Mouse (Mus musculus) Muller cell, postnatal 12 days (primary cell): ENCODE measurements around the gene Tssc4.
A peak's percentile ranks its signal among the peaks of the same experiment; 100 is the strongest.

Experiments used
- DNase-seq: peaks from one replicate; pipeline ENCODE4 v3.0.0-alpha.2; 2015; ENCODE audit errors: inconsistent ontology term

The Tssc4 gene

GRCm38 (mm10) chr7:143068882-143069591, at the start of gene Tssc4:
Tssc4 (plus strand) TSS chr7:143069249.
- DNase-seq = peak; percentile 99

DNA sequence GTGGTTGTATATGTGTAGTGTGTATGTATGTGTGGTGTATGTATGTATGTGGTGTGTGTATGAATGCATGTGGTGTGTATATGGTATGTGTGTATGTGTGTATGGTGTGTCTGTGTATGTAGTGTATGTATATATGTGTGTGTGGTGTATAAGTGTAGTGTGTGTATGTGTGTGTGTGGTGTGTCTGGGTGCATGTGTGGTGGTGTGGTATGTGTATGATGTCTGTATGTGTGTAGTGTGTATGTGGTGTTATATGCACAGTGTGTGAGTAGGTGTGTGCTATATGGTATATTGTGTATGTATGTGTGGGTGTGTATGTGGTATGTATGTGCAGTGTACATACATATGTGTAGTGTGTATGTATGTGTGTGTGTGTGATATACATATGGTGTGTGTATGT, 49.0 kb upstream of the Tssc4 start:
- no peak for DNase-seq

DNA sequence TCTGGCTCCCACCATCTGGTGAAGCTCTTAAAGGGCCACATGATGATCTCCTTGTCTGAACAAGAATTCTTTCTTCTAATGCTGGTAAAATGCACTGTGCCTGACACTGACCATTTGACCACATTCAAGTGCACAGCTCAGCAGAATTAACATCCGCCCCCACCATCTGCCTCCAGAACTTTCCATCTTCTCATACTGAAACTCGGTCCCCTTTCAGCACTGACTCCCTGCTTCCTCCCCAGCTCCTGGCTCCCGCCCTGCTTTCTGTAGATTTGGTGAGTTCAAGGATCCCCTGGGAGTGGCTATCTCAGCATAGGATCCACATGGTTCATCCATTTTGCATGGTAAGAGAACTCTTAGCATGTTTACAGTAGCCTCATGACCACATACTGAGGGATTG, 48.3 kb upstream of the Tssc4 start:
- DNase-seq = no peak

- no peak for DNase-seq
Measured at GRCm38 (mm10) chr7:143021356-143022164, 47.5 kb upstream of the Tssc4 start.

DNA sequence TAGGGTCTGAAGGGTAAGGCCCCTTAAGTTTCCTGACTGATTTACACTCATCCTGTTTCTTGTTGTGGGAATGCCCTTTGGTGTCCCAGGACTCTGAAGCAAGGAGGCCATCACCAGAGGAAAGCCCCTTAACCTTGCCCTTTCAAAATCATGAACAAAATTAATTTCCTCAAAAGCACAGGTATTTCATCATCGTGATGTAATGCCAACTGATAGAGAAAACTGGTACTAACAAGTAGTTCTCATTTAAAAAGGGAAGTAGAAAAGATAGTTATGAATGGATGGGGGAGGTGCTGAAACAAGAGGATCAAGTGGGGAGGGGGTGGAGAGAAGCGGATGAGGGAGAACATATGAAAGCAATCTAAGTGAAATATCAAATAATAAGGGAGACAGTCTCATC, 45.5 kb upstream of the Tssc4 start:
- no peak for DNase-seq

- no peak for DNase-seq
Measured at GRCm38 (mm10) chr7:143024293-143024692, 44.8 kb upstream of the Tssc4 start.

GRCm38 (mm10) chr7:143025496-143025895, 43.6 kb upstream of the Tssc4 start:
- DNase-seq = peak; percentile 48

DNA sequence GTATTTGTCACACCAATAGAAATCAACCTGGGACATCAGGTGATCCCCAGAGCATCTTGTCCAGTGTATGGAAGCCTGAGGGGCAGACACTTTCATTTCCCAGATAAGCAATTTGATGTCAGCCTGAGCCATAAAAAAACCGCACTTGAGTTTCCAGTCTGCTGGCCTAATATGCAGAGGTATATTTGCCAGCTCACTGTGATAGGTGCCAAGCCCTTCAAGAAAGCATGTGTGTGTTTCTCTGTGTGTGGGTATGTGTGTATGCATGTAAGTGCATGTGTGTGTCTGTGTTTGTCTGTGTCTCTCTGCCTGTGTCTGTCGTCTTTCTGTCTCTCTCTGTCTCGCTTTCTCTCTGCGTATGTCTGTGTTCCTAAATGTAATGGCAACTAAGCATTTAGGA, 41.9 kb upstream of the Tssc4 start:
- no peak for DNase-seq

GRCm38 (mm10) chr7:143031816-143032215, 37.2 kb upstream of the Tssc4 start:
- peak; percentile 88 for DNase-seq

DNA sequence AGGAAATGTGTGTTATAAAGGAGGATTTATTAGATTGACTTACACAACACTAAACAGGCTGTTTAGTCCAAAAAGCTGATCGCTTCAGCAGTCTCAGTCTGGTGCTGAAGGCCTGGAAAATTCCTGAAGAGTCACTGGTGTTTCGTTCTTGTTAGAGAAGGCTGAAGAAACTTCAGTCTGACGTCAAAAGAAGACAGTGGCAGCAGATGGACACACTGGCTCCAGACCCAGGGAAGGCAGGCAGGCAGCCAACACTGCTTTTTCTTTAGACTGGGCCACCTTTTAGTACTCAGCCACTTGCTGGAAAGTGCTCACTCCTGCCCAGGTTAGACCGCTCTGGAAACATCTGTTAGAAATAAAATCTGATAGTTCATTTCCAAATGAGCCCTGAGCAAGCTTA, 35.5 kb upstream of the Tssc4 start:
- no peak for DNase-seq

DNA sequence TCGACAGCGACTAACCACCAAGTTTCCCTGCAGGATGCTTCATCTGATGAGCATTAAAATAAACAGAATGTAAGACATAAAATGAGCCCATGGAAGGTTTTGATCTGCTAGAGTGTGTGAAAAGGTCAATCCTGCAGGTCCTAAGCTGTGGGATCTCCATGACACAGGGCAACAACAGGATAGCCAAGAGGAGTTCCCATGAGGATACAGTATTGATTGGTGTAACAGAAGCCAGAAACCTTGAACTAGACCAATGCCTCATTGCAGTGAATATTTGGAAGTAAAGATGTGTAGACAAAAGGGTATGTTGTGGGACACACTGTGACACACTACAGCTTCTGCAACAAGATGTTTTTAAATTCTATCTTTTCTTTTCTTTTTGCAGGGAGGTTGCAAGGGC, 34.9 kb upstream of the Tssc4 start:
- DNase-seq = no peak

GRCm38 (mm10) chr7:143034519-143035450, 34.3 kb upstream of the Tssc4 start:
- no peak for DNase-seq

- DNase-seq = no peak
Measured at GRCm38 (mm10) chr7:143036787-143037186, 32.3 kb upstream of the Tssc4 start.

GRCm38 (mm10) chr7:143037306-143037705, 31.7 kb upstream of the Tssc4 start:
- no peak for DNase-seq

DNA sequence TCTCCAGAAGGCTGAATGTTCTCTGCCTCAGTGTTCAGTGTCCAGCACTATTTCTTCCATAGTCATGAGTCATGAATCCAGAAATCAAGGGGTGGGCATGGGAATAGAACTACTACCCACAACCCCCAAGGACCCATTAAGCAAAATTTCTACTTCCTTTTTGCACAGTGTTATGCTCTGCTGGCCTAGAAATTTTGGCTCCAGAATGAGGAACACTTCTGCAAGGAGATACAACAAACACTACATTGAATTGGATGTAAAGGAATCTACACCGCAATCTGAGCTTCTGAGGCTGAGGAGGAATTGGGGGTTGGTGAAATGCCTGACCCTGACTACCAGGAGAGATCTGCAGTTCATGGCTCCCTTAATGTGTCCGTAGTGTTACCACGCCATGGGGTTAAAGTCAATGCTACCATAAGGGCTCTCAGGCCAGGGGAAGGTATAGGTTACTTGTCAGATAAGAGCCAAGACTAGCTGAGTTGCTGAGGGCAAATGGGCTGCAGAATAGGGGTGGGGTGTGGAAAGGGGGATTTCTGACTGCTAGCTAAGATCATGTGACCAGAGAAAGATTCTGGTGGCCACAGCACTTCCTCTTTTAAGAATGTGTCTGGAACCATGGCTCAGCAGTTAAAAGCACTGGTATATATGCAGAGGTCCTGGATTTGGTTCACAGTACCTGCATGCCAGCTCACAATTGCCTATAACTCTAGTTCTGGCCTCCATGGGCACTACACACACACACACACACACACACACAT, 30.7 kb upstream of the Tssc4 start:
- DNase-seq = no peak

DNA sequence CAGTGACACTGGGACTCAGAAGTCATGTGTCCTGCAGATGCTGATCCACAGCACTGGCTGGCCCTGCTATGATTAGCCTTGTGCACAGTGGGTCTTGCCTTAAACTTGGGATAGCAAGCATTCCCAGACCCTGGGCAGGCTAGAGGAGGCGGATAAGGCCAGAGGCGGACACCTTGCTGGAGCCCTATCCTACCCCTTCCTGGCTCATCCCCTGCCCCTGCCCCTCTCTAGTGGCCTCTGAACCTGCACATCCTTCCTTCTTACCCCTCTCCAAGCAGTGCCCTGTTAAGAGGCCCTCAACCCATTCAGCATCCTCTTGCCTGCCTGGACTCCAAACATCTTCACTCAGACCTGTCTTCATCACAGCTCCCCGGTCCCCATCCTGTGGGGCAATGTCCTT, 28.5 kb upstream of the Tssc4 start:
- no peak for DNase-seq

DNA sequence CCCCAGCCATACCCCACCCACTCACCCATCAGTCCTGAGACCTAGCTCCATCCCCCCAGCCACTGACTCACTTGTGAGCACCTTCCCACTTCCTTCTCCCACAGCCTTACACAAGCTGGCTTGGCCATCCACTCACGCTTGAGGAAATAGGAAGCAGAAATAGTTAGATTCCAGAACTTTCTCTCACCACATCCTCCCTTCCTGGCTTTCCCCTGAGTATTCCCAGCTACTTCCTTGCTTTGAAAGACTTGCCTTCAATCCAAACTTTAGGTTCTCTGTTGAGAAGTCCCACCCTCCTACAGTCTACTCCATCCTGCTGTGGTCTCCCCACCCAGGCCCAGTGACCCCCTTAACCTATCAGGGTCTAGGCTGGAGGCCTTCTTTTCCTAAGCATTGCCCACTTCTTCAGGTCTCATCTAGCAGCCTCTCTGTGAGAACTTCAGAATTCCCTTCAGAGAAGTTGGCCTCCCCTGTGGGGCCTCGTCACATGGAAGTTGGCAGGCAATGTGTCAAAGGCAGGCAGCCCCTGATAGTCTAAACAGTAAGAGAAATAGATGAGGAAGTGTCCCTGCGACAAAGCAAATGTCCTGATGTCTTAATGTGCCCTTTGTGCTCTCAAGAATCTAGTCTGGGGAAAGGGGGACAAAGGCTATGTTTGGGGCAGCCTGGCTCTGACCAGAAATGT, 27.8 kb upstream of the Tssc4 start:
- DNase-seq = no peak

DNA sequence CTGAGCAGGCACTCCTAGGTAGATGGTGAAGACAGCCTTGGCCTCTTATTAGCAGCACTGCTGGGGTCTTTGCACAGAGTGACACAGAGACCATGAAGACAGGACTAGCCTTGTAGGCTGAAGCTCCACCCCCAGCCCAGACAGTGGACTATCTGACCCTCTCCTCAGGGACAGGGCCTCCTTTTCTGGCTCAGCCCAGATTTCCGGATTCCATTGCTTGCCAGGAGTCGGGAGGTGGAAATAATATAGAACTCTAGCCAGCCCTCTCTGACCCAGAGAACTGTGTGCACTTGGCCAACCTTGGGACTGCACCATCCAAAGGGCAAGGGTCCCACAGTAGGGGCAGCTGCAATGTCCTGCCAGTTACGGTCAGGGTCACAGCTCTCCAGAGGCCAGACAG, 27.0 kb upstream of the Tssc4 start:
- peak; percentile 65 for DNase-seq

DNA sequence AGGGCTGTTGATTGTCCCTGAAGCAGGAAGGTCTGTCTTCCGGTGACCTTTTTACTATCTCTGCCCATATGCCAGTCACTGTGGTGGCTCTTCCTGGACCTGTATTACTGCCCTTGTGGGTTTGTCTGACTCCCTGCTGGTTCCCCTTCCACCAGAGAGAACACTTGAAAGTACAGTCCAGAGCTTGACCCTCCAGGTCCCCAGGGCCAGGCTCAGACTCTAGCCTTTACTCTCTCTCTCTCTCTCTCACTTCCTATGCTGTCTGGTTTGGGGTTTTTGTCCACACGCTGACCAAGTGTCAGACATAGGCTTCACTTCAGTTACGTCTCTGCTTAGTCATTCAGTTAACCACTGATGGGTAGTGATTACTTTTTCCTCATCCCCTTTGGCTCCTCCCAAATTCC, 26.1 kb upstream of the Tssc4 start:
- DNase-seq = no peak

DNA sequence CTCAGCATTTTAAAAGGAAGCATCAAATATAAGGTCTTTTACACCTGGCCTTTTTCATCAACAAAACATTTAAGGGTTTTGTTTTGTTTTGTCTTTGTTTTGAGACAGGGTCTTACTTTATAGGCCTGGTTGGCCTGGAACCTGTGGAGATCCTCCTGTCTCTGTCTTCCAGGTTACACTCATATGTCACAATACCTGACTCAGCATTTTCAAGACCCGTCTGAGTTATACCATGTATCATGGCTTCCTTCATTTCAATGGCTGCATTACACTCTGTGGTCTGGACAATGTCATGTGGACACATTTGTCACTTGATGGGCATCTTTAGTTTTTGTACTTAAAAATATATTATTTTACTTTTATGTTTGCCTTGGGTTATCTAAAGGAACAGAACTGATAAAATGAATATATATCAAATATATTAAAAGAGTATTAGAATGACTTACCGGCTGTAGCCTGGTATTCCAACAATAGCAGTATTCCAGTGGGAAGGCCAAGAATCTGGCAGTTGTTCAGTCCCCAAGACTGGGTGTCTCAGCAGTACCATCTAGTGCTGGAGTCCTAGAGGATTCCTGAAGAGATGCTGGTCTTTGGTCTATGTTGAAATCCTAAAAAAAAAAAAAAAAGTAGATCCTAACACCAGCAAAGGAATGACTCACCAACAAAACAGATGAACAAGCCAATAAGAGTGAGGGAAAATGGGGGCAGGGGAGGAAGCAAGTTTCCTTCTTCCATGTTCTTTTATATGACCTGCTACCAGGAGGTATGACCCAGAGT, 24.8 kb upstream of the Tssc4 start:
- no peak for DNase-seq
